Mouse (Mus musculus): ENCODE results near the gene Mlycd.
A peak's percentile ranks its signal among the peaks of the same experiment; 100 is the strongest.

DNA sequence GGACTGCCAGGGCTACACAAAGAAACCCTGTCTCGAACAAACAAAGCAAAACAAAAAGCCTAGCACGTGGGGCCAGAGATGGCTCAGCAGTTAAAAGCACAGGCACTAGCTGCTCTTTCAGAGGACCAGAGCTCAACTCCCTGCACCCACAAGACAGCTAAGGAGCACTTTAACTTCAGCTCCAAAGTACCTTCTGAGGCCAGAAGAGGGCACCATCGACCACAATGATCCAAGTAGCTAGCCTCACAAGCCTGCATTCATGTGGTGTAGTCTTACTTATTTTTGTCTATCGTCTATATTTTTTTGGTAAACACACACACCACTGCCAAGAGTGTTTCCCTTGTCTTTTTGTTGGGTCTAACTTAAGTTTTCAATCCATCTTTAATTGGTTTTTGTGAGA, 14.1 kb upstream of the Mlycd start:
- TF ChIP-seq CTCF (IDR thresholded peaks at IDR 0.05; ENCODE audit: borderline replicate concordance, insufficient read depth, low read depth, low read length): peak; percentile 57; the same call in 1 of the 2 replicates
- TF ChIP-seq POLR2A (IDR thresholded peaks at IDR 0.05; ENCODE audit: borderline replicate concordance, insufficient read depth, low read length): no peak

Data from cerebellum, adult 2 months (tissue).